Mouse (Mus musculus): Measurements from ENCODE around the gene Zfyve19. TPM values are rescaled to one million over a fixed set of nuclear protein-coding genes. Genes with fewer than 3 reads are reported as not detected.

The Zfyve19 gene
- total RNA-seq (2023) = 10 to 100 TPM; 36.2 to 47.6 TPM

GRCm38 (mm10) chr2:119208344-119209175 lies at the start of gene Zfyve19, which contains the start of gene Dnajc17:
TSS of gene Zfyve19 (plus strand) at chr2:119208617.
TSS of gene Dnajc17 (minus strand) at chr2:119208795.

GRCm38 (mm10) chr2:119166901-119167865 lies 41.2 kb upstream of the Zfyve19 start, which contains the start of gene Gchfr:
TSS of gene Gchfr (plus strand) at chr2:119167773.

GRCm38 (mm10) chr2:119173991-119174651 lies 34.3 kb upstream of the Zfyve19 start, which contains the start of gene Gm14137:
TSS of gene Gm14137 (plus strand) at chr2:119174509.

GRCm38 (mm10) chr2:119229775-119230704 lies 21.6 kb downstream of the Zfyve19 start, which contains the start of gene Ppp1r14d:
TSS of gene Ppp1r14d (minus strand) at chr2:119229906.

GRCm38 (mm10) chr2:119237210-119237870 lies 28.9 kb downstream of the Zfyve19 start, which contains the start of gene Spint1:
TSS of gene Spint1 (plus strand) at chr2:119237362.

Other genes starting within 250 kb of the Zfyve19 start
- 10 to 100 TPM; 12.0 to 12.5 TPM for gene Ccdc32, start 179.2 kb upstream of the Zfyve19 start, total RNA-seq (2023)
- gene Rpusd2, start 173.8 kb upstream of the Zfyve19 start, total RNA-seq (2023) = 10 to 100 TPM; 14.2 to 17.3 TPM
- gene Knl1, start 161.5 kb upstream of the Zfyve19 start, total RNA-seq (2023) = 1 to 10 TPM; 3.2 to 3.4 TPM
- gene Rad51, start 95.8 kb upstream of the Zfyve19 start, total RNA-seq (2023) = 1 to 10 TPM; 2.6 to 3.2 TPM
- 10 to 100 TPM; 27.2 to 35.9 TPM for gene Rmdn3, start 51.6 kb upstream of the Zfyve19 start, total RNA-seq (2023)
- not detected for gene Gchfr, start 40.8 kb upstream of the Zfyve19 start, total RNA-seq (2023)
- 1 to 10 TPM; 2.9 to 6.8 TPM for gene Gm14137, start 34.1 kb upstream of the Zfyve19 start, total RNA-seq (2023)
- 10 to 100 TPM; 15.0 to 20.1 TPM for gene Dnajc17, start 178 bp downstream of the Zfyve19 start, total RNA-seq (2023)
- gene Ppp1r14d, start 21.3 kb downstream of the Zfyve19 start, total RNA-seq (2023) = not detected
- gene Spint1, start 28.7 kb downstream of the Zfyve19 start, total RNA-seq (2023) = 1 to 10 TPM in 1 of 2 experiments, under 1 TPM in 1; 0.29 to 1.3 TPM
- under 1 TPM; 0.44 to 0.84 TPM for gene Rhov, start 62.7 kb downstream of the Zfyve19 start, total RNA-seq (2023)
- 10 to 100 TPM; 78.7 to 86.0 TPM for gene Vps18, start 80.1 kb downstream of the Zfyve19 start, total RNA-seq (2023)
- gene Dll4, start 117.2 kb downstream of the Zfyve19 start, total RNA-seq (2023) = under 1 TPM; 0.55 to 0.59 TPM
- gene Chac1, start 142.6 kb downstream of the Zfyve19 start, total RNA-seq (2023) = under 1 TPM in 1 of 2 experiments, not detected in 1; 0.56 TPM

Data from B cell, adult 67 days (primary cell).